Mouse (Mus musculus): ENCODE measurements around the gene Anpep. TPM values are rescaled to one million over a fixed set of nuclear protein-coding genes. Genes with fewer than 3 reads are reported as not detected.

The Anpep gene
- polyA plus RNA-seq (2015; fragmentation: Nextera tagmentation; extraction: Ambion mirVana) = 5.6 and 5.8 TPM in 2 replicates

DNA sequence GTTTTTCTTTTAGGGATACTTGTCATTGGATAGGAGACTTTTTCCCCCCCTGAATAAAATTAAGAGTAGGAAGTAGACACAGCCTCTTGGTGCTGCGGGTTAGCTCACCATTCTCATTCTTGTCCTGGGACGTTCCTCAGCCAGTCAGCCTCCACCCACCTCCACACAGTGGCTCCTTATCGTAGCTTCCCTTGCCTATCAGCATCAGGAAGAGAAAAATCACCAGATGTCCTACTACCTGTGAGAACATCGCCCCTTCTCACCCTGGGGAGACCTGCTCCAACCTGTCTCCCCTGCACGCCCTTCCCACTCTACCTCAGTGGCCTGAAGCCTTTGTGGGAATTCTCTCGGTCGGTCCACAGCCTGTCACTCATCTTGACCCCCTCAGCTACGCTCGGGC lies at the start of gene Anpep:
TSS of gene Anpep (minus strand) at position 249 of the 400 bp plus-strand sequence.

DNA sequence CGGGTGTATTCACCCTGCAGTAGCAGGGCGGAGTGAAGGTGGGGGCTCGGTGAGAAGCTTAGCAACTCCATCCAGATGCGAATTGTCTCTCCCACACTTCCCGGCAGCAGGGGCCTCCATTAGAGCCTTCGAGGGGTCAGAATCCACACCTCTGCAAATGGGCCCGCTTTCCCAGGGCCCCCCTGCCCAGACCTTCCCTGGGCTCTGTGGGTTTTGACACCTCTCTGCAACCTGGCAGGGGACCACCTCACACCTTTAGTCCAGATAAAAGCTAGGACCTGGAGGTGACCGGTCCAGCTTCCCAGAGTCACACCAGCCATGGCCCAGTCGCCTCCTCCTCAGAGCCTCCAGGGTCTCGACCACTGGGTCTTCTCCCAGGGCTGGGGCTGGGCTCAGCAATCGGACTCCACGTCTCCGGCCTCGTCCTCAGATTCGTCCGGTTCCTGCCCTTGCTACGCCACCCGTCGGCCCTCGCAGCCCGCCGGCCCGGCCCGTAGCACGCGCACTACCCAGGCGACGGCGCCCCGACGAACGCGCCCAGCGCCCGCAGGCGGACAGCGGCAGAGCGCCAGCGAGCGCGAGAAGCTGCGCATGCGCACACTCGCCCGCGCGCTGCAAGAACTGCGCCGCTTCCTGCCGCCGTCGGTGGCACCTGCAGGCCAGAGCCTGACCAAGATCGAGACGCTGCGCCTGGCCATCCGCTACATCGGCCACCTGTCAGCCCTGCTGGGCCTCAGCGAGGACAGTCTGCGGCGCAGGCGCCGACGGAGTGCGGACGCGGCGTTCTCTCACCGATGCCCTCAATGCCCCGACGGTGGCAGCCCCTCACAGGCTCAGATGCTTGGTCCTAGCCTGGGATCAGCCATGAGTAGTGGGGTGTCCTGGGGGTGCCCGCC lies 50.0 kb downstream of the Anpep start, which contains the start of gene Mesp2:
TSS of gene Mesp2 (plus strand) at position 117 of the 896 bp plus-strand sequence.

DNA sequence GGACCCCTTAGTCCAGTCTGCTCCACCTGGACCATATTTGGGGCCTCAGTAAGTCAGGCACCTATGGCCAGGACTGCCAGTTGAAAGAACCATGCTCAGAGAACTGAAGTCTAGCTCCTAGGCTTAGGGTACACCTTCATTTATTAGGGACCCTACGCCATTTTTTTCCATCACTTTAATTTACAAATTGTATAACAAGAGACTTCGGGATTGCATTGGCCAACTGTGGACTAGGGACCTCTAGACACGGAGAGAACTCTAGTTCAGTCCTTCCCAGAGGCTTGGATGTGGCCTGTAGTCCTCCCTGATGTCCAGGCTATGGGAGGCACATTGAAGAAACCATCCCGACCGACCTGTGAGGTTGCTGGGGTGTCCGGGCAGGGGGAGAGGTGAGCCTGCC lies 67.2 kb downstream of the Anpep start, which contains the start of gene Mesp1:
TSS of gene Mesp1 (minus strand) at position 101 of the 400 bp plus-strand sequence.

Other genes starting within 250 kb of the Anpep start
- 0.25 and 0.34 TPM in 2 replicates for gene Rhcg, start 243.4 kb downstream of the Anpep start, polyA plus RNA-seq (2015; fragmentation: Nextera tagmentation; extraction: Ambion mirVana)
- gene Ticrr, start 200.9 kb downstream of the Anpep start, polyA plus RNA-seq (2015; fragmentation: Nextera tagmentation; extraction: Ambion mirVana) = 7.7 and 8.4 TPM in 2 replicates
- gene Kif7, start 145.3 kb downstream of the Anpep start, polyA plus RNA-seq (2015; fragmentation: Nextera tagmentation; extraction: Ambion mirVana) = 0.60 and 1.1 TPM in 2 replicates
- gene Plin1, start 128.2 kb downstream of the Anpep start, polyA plus RNA-seq (2015; fragmentation: Nextera tagmentation; extraction: Ambion mirVana) = 0.06 TPM in 1 of 2 replicates, not detected in the other
- 2.5 and 4.8 TPM in 2 replicates for gene Pex11a, start 117.9 kb downstream of the Anpep start, polyA plus RNA-seq (2015; fragmentation: Nextera tagmentation; extraction: Ambion mirVana)
- gene Wdr93, start 117.9 kb downstream of the Anpep start, polyA plus RNA-seq (2015; fragmentation: Nextera tagmentation; extraction: Ambion mirVana) = not detected in 2 replicates
- gene Mesp1, start 67.3 kb downstream of the Anpep start, polyA plus RNA-seq (2015; fragmentation: Nextera tagmentation; extraction: Ambion mirVana) = not detected in 2 replicates
- 0.06 and 0.49 TPM in 2 replicates for gene Mesp2, start 50.3 kb downstream of the Anpep start, polyA plus RNA-seq (2015; fragmentation: Nextera tagmentation; extraction: Ambion mirVana)
- 10.5 and 11.7 TPM in 2 replicates for gene Ap3s2, start 59.6 kb upstream of the Anpep start, polyA plus RNA-seq (2015; fragmentation: Nextera tagmentation; extraction: Ambion mirVana)
- 4.0 and 4.9 TPM in 2 replicates for gene Arpin, start 74.3 kb upstream of the Anpep start, polyA plus RNA-seq (2015; fragmentation: Nextera tagmentation; extraction: Ambion mirVana)
- gene Zfp710, start 163.8 kb upstream of the Anpep start, polyA plus RNA-seq (2015; fragmentation: Nextera tagmentation; extraction: Ambion mirVana) = 6.9 and 8.5 TPM in 2 replicates

Data from spleen, postnatal 0 days (tissue).